Mouse (Mus musculus) thymus, postnatal 10 days (tissue): ENCODE data around the gene Slc50a1.
A peak's percentile ranks its signal among the peaks of the same experiment; 100 is the strongest.

Source experiments
- DNase-seq, 2 experiments: peaks; one replicate each; pipeline ENCODE4 v3.0.0; 2021; ENCODE audit warnings: low spot score in 2 of 2

The Slc50a1 gene

DNA sequence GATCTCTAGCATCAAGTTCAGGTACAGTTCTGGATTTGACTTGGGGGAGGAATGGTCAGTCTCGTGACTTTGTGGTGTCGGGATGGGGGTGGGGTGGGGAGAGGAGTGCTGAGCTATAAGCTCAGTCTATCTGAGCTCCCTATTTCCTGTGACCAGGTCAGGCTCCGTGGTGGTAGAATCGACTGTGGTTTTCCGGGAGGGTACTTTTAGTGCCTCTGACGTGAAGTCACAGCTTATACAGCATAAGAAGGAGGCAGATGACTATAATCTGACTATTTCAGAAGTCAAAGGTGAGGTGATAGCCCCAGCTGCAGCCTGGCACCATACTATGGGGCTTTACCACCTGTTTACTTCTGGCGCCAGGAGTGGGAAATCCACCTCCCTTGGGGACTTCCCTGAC is 39.0 kb downstream of the Slc50a1 start:
- no peak for DNase-seq

DNA sequence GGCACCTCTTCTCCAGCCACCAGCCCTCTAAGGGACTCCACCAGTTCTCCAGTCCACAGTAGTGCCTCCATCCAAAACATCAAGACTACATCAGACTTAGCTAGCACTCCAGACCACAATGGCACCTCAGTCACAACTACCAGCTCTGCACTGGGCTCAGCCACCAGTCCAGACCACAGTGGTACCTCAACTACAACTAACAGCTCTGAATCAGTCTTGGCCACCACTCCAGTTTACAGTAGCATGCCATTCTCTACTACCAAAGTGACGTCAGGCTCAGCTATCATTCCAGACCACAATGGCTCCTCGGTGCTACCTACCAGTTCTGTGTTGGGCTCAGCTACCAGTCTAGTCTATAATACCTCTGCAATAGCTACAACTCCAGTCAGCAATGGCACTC is 39.8 kb downstream of the Slc50a1 start:
- DNase-seq = no peak

DNA sequence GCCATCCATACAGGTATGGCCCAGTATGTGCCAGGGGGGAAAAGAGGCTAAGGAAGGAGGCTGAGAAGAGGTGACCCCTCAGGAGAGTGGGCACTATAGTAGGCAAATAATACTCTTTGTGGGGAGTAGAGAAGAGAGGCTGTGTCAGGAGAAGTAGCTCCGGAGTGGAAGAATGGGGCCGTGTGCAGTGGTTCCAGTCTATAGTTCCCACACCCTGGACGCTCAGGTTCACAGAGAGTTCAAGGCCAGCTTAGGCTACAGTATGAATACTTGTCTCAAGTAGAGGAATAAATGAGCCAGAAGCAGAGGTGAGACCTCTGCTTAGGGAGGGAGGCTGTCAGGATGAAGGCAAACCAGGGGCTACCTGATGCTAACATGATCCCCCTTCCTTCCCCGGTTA is 41.1 kb downstream of the Slc50a1 start:
- DNase-seq = no peak

DNA sequence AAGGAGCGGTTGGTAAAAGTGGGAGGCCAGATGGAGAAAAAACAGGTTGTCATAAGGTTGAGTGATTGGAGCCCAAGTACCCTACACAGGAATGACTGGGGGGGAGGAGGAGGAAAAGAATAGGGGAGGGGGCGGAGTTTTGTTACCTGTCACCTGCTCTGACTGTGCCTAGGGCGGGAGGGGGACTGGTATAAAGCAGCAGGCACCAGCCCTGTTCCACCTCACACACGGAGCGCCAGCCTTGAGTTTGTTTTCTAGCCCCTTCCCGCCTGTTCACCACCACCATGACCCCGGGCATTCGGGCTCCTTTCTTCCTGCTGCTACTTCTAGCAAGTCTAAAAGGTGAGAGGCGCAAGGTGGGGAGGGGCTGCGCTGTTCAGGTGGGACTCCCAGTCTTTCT is 41.5 kb downstream of the Slc50a1 start, which contains the start of gene Muc1:
TSS of gene Muc1 (plus strand) at position 222 of the 400 bp plus-strand sequence.
- DNase-seq = no peak

DNA sequence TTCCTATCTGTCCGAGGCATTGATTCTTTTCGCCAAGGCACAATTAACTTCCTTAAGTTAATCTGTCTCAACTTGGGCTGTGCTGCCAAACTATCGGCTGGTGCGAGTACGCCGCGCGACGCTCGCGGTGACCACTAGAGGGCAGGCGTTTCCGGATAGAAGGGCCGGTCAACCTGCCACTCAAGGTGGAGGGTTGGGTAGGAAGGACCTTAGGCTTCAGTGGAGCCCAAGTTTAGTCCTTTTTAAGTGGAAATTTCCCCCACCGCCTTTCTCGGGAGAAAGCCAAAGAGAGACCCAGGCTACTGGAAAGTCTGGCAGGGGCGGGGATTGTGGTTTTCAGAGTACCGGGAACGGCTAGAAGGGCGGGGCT is 42.2 kb downstream of the Slc50a1 start:
- peak; percentile 66 to 91 for DNase-seq

DNA sequence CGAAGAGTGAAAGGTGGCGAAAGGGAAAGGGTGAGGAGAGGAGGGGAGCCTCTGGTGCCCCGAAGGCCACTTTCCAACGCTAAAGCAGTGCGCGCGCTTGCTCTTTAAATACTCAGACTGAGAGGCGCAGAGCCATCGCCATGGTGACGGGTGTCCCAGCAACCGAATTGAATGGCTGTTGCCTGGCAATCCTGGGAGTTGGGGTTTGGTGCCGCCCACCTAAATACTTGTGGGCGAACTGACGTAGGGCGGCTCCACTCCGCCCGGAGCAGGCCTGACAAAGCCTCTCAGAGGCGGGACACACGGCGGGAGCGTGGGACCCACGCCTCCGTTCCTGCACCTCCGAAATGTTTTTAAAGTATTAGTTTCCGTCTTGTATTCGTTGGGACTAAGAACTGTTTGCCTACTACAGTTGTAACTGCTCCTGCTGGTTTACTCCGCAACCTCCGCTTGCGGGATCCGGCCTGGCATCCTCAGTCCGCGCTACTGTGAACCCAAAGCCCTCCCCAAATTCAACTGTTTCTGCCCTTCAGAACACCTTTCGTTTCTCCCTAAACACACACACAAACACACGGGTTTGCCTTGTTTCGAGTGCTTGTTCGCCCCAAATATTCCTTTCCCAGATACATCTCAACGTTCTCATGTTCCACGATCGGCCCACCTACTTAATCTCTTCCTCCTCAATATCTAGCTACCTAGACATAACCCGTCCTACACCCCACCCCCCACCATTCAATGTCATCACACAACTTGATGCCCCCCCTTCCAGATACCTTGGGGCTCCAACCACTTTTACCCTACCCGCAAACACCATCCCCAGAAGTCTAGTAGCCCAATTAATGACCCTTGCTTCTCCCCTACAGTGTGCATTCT is 42.8 kb downstream of the Slc50a1 start:
- peak; percentile 16 to 23 for DNase-seq

DNA sequence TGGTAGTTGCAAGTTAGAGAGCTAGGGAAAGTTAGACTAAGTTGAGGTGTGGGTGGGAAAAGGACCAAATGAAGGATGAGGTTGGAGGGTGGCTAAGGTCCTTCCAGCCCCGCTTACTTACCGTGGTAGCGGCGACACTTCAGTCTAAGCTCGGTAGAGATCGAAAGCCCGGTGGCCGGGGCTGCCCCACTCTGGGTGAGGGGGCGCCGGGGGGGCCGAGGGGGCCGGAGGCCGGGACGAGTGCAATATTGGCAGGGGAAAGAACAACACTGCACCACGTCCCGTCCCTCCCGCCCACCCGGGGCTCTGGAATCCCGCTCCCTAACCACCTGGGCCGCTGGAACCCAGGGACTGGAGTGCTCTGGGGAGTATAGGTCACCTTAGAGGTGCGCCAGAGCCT is 43.5 kb downstream of the Slc50a1 start, which contains the start of gene Mtx1:
TSS of gene Mtx1 (minus strand) at position 189 of the 400 bp plus-strand sequence.
- DNase-seq = no peak

DNA sequence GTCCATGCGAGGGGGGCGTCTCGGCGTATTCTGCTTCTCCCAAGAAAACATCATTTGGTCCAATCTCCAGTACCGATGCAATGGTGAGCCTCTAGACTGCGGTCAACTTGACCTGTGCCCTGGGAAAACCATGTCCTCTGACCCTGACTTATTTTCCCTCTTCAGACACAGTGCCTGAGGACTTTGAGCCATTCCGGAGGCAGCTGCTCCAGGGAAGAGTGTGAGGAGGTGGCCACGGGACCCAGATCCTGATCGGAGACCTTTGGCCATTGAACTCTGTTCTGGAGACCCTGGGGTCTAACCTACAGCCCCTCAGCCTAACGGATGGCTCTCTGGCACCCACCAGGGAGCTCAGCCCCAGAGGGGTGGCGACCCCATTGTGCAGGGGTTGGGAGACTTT is 44.0 kb downstream of the Slc50a1 start:
- no peak for DNase-seq

DNA sequence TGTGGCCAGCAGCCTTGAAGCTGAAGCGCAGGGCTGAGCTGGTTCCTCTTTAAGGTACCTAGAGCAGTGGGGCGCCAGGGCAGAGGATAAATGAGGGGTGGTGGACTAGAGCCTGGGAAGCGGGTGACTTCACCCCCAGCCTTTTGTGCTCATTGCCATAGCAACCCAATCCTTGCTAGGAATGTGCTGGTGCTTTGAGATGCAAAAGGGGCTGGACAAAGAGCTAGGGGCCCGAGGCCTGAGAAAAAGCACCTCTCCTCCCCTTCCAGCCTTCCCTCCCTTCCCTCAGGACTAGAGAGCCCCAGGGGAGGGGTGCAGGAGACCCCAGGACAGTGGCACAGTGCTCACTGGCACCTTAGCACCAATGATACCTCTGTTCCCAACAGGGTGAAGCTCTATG is 44.5 kb downstream of the Slc50a1 start:
- no peak for DNase-seq

DNA sequence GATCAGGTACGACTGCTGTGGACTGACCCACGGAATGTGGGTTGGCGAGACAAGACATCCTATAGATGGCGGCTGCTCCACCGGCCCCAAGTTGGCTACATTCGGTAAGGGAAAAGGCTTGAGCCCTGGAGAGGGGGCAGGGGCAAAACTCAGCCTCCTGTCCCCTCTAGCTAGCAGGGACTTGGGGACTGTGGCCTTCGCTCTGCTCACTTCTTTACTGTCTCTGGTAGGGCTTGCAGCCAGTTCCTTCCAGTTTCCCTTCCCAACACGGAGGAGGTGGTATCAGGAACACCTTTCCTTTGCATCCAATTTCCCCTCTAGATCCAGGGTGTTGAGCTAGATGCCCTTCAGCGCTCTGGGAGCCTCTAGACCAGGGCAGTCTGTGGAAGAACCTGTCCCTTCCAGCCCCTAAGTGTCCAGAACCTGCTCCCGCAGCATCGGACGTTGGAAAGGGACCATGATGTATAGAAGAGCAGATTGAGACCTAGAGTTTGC is 45.0 kb downstream of the Slc50a1 start:
- DNase-seq = no peak

DNA sequence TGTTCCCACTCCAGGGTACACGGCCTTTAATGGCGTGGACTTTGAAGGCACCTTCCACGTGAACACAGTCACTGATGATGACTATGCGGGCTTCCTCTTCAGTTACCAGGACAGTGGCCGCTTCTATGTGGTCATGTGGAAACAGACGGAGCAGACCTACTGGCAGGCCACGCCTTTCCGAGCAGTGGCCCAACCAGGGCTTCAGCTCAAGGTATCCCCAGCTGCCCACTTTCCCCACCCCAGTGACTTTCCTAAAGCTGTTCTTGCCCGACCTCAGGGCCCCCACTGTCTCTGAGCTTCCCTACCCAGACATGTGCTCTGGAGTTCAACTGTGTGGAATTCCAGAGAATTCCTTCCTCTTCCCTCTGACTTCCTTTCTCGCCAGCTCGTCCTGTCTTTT is 45.6 kb downstream of the Slc50a1 start:
- DNase-seq = no peak

DNA sequence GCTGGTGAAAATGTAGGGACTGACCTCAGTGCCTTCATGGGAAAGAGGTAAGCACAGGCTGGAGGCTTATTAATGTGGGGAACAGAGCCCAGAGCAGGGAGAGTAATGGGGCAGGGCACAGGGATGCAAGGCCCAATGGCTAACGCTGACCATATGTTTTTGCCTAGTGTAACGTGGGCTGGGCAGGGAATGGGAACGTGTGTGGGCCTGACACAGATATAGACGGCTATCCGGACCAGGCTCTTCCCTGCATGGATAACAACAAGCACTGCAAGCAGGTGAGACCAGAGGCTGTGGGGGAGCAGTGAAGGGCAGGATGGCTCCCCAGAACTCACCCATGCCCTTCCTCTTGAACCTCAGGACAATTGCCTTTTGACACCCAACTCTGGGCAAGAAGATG is 49.2 kb downstream of the Slc50a1 start:
- no peak for DNase-seq

DNA sequence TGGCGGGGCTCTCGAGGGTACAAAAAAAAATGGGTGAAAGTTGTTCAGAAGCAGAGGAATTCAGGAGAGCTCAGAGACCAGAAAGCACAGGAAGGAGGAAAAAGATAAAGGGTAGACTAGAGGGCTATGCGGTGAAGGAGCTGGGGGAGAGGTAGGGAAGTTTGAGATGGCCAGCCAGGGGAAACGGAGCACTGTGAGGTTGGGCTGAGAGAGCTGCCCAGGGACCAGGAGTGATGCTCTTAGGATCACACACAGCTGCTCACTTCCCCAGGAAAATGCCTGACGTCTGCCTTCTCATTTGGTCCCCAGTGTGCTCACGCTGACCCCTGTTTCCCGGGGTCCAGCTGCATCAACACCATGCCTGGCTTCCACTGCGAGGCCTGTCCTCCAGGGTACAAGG is 50.8 kb downstream of the Slc50a1 start:
- no peak for DNase-seq

DNA sequence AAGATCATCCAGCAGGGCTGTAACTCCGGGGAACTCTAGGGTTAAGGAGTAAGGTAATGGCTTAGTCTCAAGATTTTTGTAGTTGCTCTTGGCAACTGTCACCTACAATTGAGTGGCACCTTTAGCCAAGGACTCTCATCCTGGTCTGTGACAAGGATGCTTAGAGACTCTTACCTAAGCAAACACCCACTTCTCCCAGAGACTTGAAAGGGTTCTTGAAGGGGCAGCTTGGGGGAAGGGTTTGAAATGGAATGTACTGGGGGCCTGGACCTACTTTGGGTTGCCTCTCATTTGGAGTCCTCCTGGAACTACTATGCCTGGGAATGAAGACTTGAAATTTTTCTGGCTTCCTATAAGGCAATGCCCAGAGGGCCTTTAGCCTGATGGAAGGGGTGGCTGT is 52.1 kb downstream of the Slc50a1 start:
- no peak for DNase-seq
